Mouse (Mus musculus) frontal cortex, postnatal 36 days (tissue): Measurements from ENCODE around the gene Vil1.

ENCODE experiments used
- DNase-seq, 2 experiments: peaks; one replicate each; pipeline ENCODE4 v3.0.0; 2022; ENCODE audit warnings: low spot score in 2 of 2

Vil1 gene

GRCm38 (mm10) chr1:74408589-74409504 lies at the start of gene Vil1:
Gene Vil1 (plus strand): TSS chr1:74409376.
- DNase-seq: no peak

- no peak for DNase-seq
Observed at GRCm38 (mm10) chr1:74359952-74360517, 49.1 kb upstream of the Vil1 start.

GRCm38 (mm10) chr1:74361812-74362211 lies 47.4 kb upstream of the Vil1 start, which contains the start of gene Catip:
Gene Catip (plus strand): TSS chr1:74362108.
- peak; percentile 62 to 87 for DNase-seq

GRCm38 (mm10) chr1:74362325-74363229 lies 46.6 kb upstream of the Vil1 start:
- peak; percentile 28 to 30 for DNase-seq

- no peak for DNase-seq
Observed at GRCm38 (mm10) chr1:74363437-74363836, 45.7 kb upstream of the Vil1 start.

GRCm38 (mm10) chr1:74364270-74364669 lies 44.9 kb upstream of the Vil1 start:
- DNase-seq: no peak

- no peak for DNase-seq
Observed at GRCm38 (mm10) chr1:74367886-74368645, 41.1 kb upstream of the Vil1 start.

- no peak for DNase-seq
Observed at GRCm38 (mm10) chr1:74370040-74370439, 39.1 kb upstream of the Vil1 start.

- DNase-seq: no peak
Observed at GRCm38 (mm10) chr1:74373372-74373771, 35.8 kb upstream of the Vil1 start.

- DNase-seq: no peak
Observed at GRCm38 (mm10) chr1:74374980-74375379, 34.2 kb upstream of the Vil1 start, which contains the start of gene Slc11a1. Gene Slc11a1 (plus strand): TSS chr1:74375195.

GRCm38 (mm10) chr1:74375561-74375960 lies 33.6 kb upstream of the Vil1 start:
- no peak for DNase-seq

GRCm38 (mm10) chr1:74376396-74376795 lies 32.8 kb upstream of the Vil1 start:
- DNase-seq: no peak

- DNase-seq: no peak
Observed at GRCm38 (mm10) chr1:74379058-74379504, 30.1 kb upstream of the Vil1 start.

GRCm38 (mm10) chr1:74380484-74380883 lies 28.7 kb upstream of the Vil1 start:
- DNase-seq: no peak

GRCm38 (mm10) chr1:74381588-74382021 lies 27.6 kb upstream of the Vil1 start:
- DNase-seq: no peak

GRCm38 (mm10) chr1:74383385-74383784 lies 25.8 kb upstream of the Vil1 start:
- DNase-seq: no peak

GRCm38 (mm10) chr1:74384525-74384924 lies 24.7 kb upstream of the Vil1 start:
- no peak for DNase-seq

- no peak for DNase-seq
Observed at GRCm38 (mm10) chr1:74385064-74385463, 24.1 kb upstream of the Vil1 start.

- DNase-seq: no peak
Observed at GRCm38 (mm10) chr1:74385531-74385930, 23.6 kb upstream of the Vil1 start.

GRCm38 (mm10) chr1:74386363-74386713 lies 22.8 kb upstream of the Vil1 start:
- DNase-seq: no peak
